Mouse (Mus musculus) megakaryocyte, embryonic 14.5 days (primary cell): ENCODE data around the gene Riok2.

Source experiments
- FLI1 ChIP-seq: IDR thresholded peaks from 2 replicates; pipeline ENCODE4 v1.6.1; 2012; ENCODE audit warnings: low read length, inconsistent platforms, mixed read lengths
- GATA1 ChIP-seq: IDR thresholded peaks from 3 replicates; pipeline ENCODE4 v1.6.1; 2012; ENCODE audit warnings: mixed read lengths, low read length, inconsistent platforms, borderline replicate concordance

GRCm38 (mm10) chr17:17425308-17425813 is 51.3 kb downstream of the Riok2 start:
- no peak for TF ChIP-seq FLI1
- no peak for TF ChIP-seq GATA1
